Mouse (Mus musculus) C2C12 (cell line): Measurements from ENCODE around the gene Serpinb1a. TPM values are rescaled to one million over a fixed set of nuclear protein-coding genes. Genes with fewer than 3 reads are reported as not detected.

Source experiments
- H3K27me3 ChIP-seq: one replicate; pipeline ENCODE4 v1.6.1; 2011; ENCODE audit not compliant: control insufficient read depth, insufficient read depth, insufficient read length
- H3K36me3 ChIP-seq: one replicate; pipeline ENCODE4 v1.6.1; 2011; ENCODE audit not compliant: control insufficient read depth, insufficient read depth
- H3K4me3 ChIP-seq: one replicate; pipeline ENCODE4 v1.5.1; 2011; ENCODE audit warnings: mild to moderate bottlenecking, control low read depth; ENCODE audit not compliant: poor library complexity, insufficient read depth, severe bottlenecking
- H3K79me2 ChIP-seq: one replicate; pipeline ENCODE4 v1.6.1; 2011; ENCODE audit not compliant: control insufficient read depth, insufficient read depth
- H3K79me3 ChIP-seq: one replicate; pipeline ENCODE4 v1.6.1; 2011; ENCODE audit warnings: low read depth, control low read depth
- H3ac ChIP-seq: one replicate; pipeline ENCODE3; 2011; ENCODE audit warnings: low read depth; ENCODE audit not compliant: control insufficient read depth, insufficient read length
- CEBPB ChIP-seq: IDR thresholded peaks from one replicate; pipeline ENCODE4 v1.6.1; 2011; ENCODE audit warnings: low read depth, mild to moderate bottlenecking, control low read depth, moderate library complexity
- CTCF ChIP-seq: IDR thresholded peaks from one replicate; pipeline ENCODE4 v1.5.1; 2011; ENCODE audit not compliant: control insufficient read depth, insufficient read depth, insufficient read length
- FOSL1 ChIP-seq: IDR thresholded peaks from one replicate; pipeline ENCODE4 v1.8.0; 2011; ENCODE audit warnings: mild to moderate bottlenecking, low read length; ENCODE audit not compliant: poor library complexity, insufficient read depth, severe bottlenecking
- MAX ChIP-seq: IDR thresholded peaks from one replicate; pipeline ENCODE4 v1.6.1; 2011; ENCODE audit warnings: mild to moderate bottlenecking, control low read depth
- MYOD1 ChIP-seq: IDR thresholded peaks from one replicate; pipeline ENCODE4 v1.6.1; 2011; ENCODE audit warnings: low read depth; ENCODE audit not compliant: control insufficient read depth, insufficient read length
- MYOG ChIP-seq: IDR thresholded peaks from one replicate; pipeline ENCODE4 v1.6.1; 2011; ENCODE audit not compliant: control insufficient read depth, insufficient read length; ENCODE audit errors: extremely low read depth
- USF1 ChIP-seq: IDR thresholded peaks from one replicate; pipeline ENCODE4 v1.6.1; 2011; ENCODE audit warnings: low read depth, mild to moderate bottlenecking, control low read depth, moderate library complexity
- polyA plus RNA-seq: library from polyadenylated mRNA; unstranded; fragments of >200 nt; fragmentation: generic; extraction: Trizol; gene quantifications from one replicate; pipeline ENCODE4 v1.2.1, GENCODE M21; 2012; ENCODE audit warnings: missing spikeins

Serpinb1a gene
- polyA plus RNA-seq, 1 experiment: 5.7 TPM

GRCm38 (mm10) chr13:32863456-32863855 is 12.5 kb upstream of the Serpinb1a start:
- Histone ChIP-seq H3K79me2 (no peaks in the 10 kb centered on the region), H3ac (no peak overlapping the region), H3K27me3 (no peaks in the 10 kb centered on the region), H3K79me3 (no peaks in the 10 kb centered on the region), H3K36me3 (no peaks in the 10 kb centered on the region), H3K4me3 (no peak overlapping the region)
- TF ChIP-seq MYOG: no peak
- no peak for TF ChIP-seq USF1
- TF ChIP-seq CEBPB: no peak
- TF ChIP-seq CTCF: no peak
- no peak for TF ChIP-seq FOSL1
- no peak for TF ChIP-seq MAX

- H3K27me3 ChIP-seq: no peaks in the 10 kb centered on the region
- no peaks in the 10 kb centered on the region for H3K36me3 ChIP-seq
- H3K4me3 ChIP-seq: no peak overlapping the region
- TF ChIP-seq FOSL1 (no peak), MYOD1 (peak; percentile 13)
- H3K79me3 ChIP-seq: no peaks in the 10 kb centered on the region
- no peak overlapping the region for H3ac ChIP-seq
- H3K79me2 ChIP-seq: no peaks in the 10 kb centered on the region
These were observed 9.8 kb upstream of the Serpinb1a start for GRCm38 (mm10) chr13:32860821-32861220.

- H3K79me2 ChIP-seq: no peaks in the 10 kb centered on the region
- TF ChIP-seq MYOG (no peak), CEBPB (no peak), MYOD1 (no peak), MAX (no peak), CTCF (no peak), FOSL1 (no peak), USF1 (no peak)
These were observed 2.1 kb upstream of the Serpinb1a start for GRCm38 (mm10) chr13:32853073-32853472.

GRCm38 (mm10) chr13:32852539-32852938 is 1.6 kb upstream of the Serpinb1a start:
- Histone ChIP-seq H3K79me2 (no peaks in the 10 kb centered on the region), H3K79me3 (no peaks in the 10 kb centered on the region), H3K4me3 (no peak overlapping the region), H3K36me3 (no peaks in the 10 kb centered on the region), H3ac (no peak overlapping the region), H3K27me3 (no peaks in the 10 kb centered on the region)
- no peak for TF ChIP-seq MAX
- TF ChIP-seq CTCF: no peak

More at GRCm38 (mm10) chr13:32853073-32853472, 2.1 kb upstream of the Serpinb1a start:
- H3K79me3 ChIP-seq: no peaks in the 10 kb centered on the region
- H3K4me3 ChIP-seq: no peak overlapping the region
- no peaks in the 10 kb centered on the region for H3K27me3 ChIP-seq
- H3ac ChIP-seq: no peak overlapping the region
- no peaks in the 10 kb centered on the region for H3K36me3 ChIP-seq

GRCm38 (mm10) chr13:32851967-32852366 is 982 bp upstream of the Serpinb1a start:
- peak; percentile 41 for TF ChIP-seq CTCF
- TF ChIP-seq CEBPB: no peak

GRCm38 (mm10) chr13:32850156-32850555 is 829 bp downstream of the Serpinb1a start:
- Histone ChIP-seq H3K4me3 (no peak overlapping the region), H3K27me3 (no peaks in the 10 kb centered on the region), H3K36me3 (no peaks in the 10 kb centered on the region), H3K79me3 (no peaks in the 10 kb centered on the region), H3ac (no peak overlapping the region), H3K79me2 (no peaks in the 10 kb centered on the region)
- TF ChIP-seq MYOD1 (no peak), USF1 (no peak), FOSL1 (no peak), CTCF (no peak), MAX (no peak), MYOG (no peak), CEBPB (no peak)

More at GRCm38 (mm10) chr13:32851967-32852366, 982 bp upstream of the Serpinb1a start:
- H3K79me2 ChIP-seq: no peaks in the 10 kb centered on the region
- no peak overlapping the region for H3ac ChIP-seq
- H3K79me3 ChIP-seq: no peaks in the 10 kb centered on the region
- no peaks in the 10 kb centered on the region for H3K36me3 ChIP-seq
- no peaks in the 10 kb centered on the region for H3K27me3 ChIP-seq
- H3K4me3 ChIP-seq: no peak overlapping the region

GRCm38 (mm10) chr13:32849531-32850123 is 1.4 kb downstream of the Serpinb1a start:
- H3K4me3 ChIP-seq: no peak overlapping the region
- no peaks in the 10 kb centered on the region for H3K27me3 ChIP-seq
- no peaks in the 10 kb centered on the region for H3K79me3 ChIP-seq
- no peaks in the 10 kb centered on the region for H3K79me2 ChIP-seq
- TF ChIP-seq CEBPB: no peak
- no peak for TF ChIP-seq MAX
- no peak for TF ChIP-seq FOSL1
- TF ChIP-seq CTCF: no peak
- TF ChIP-seq MYOG: no peak
- no peak for TF ChIP-seq MYOD1
- no peak for TF ChIP-seq USF1
- H3K36me3 ChIP-seq: no peaks in the 10 kb centered on the region
- no peak overlapping the region for H3ac ChIP-seq
